Mouse (Mus musculus) limb, embryonic 12.5 days (tissue): Measurements from ENCODE around the gene Fmod. TPM values are rescaled to one million over a fixed set of nuclear protein-coding genes. Genes with fewer than 3 reads are reported as not detected.

Experiments used
- ATAC-seq: fragments of 200-750 bp; cut with Nextera tagmentation; 2 replicates; pipeline ENCODE4 v1.8.0; 2017; ENCODE audit warnings: low read depth, moderate TSS enrichment; ENCODE audit not compliant: insufficient number of reproducible peaks, insufficient read depth, low FRiP score, low TSS enrichment
- H3K27ac ChIP-seq: fragments of 300-500 bp; sonication (generic); 2 replicates; pipeline ENCODE4 v1.5.1; 2016; ENCODE audit warnings: mild to moderate bottlenecking, moderate library complexity
- H3K27me3 ChIP-seq: fragments of 300-500 bp; sonication (generic); 2 replicates; pipeline ENCODE4 v1.6.1; 2016; ENCODE audit warnings: mild to moderate bottlenecking, moderate library complexity
- H3K36me3 ChIP-seq: fragments of 300-500 bp; sonication (generic); 2 replicates; pipeline ENCODE4 v1.6.1; 2016; ENCODE audit warnings: mild to moderate bottlenecking, moderate library complexity
- H3K4me1 ChIP-seq: fragments of 300-500 bp; sonication (generic); replicated peaks from 2 replicates; pipeline ENCODE4 v1.6.1; 2016
- H3K4me2 ChIP-seq: fragments of 300-500 bp; sonication (generic); 2 replicates; pipeline ENCODE4 v1.6.1; 2016; ENCODE audit warnings: mild to moderate bottlenecking, moderate library complexity
- H3K4me3 ChIP-seq: fragments of 300-500 bp; sonication (generic); replicated peaks from 2 replicates; pipeline ENCODE4 v1.5.1; 2016; ENCODE audit warnings: mild to moderate bottlenecking
- H3K9ac ChIP-seq: fragments of 300-500 bp; sonication (generic); replicated peaks from 2 replicates; pipeline ENCODE4 v1.6.1; 2016; ENCODE audit warnings: mild to moderate bottlenecking, moderate library complexity
- H3K9me3 ChIP-seq: fragments of 300-500 bp; sonication (generic); 2 replicates; pipeline ENCODE4 v1.6.1; 2016; ENCODE audit warnings: mild to moderate bottlenecking, moderate library complexity
- WGBS: fragments of 180-500 bp; shearing (Covaris S2); methylation state at CpG from one replicate; pipeline ENCODE4 v1.1.7; 2016; 5-methylcytosine and 5-hydroxymethylcytosine counted together
- polyA plus RNA-seq: library from polyadenylated mRNA; unstranded; fragments of >200 nt; fragmentation: Nextera tagmentation; extraction: Ambion mirVana; gene quantifications from 2 replicates; pipeline ENCODE4 v1.2.1, GENCODE M21; 2016

Fmod gene
- polyA plus RNA-seq, 1 experiment from 2014 or later: 12.6 TPM

GRCm38 (mm10) chr1:134097080-134097855 is 60.2 kb downstream of the Fmod start:
- Histone ChIP-seq H3K4me3 (no peak overlapping the region), H3K4me1 (peaks cover 49% of the 10 kb centered on the region), H3K9me3 (no peaks in the 10 kb centered on the region), H3K4me2 (no peak overlapping the region), H3K27ac (no peak overlapping the region), H3K27me3 (no peaks in the 10 kb centered on the region), H3K9ac (no peak overlapping the region), H3K36me3 (no peaks in the 10 kb centered on the region)
- WGBS: 94% methylated on average over 7 of the region's 7 CpGs
- no peak for ATAC-seq

Other genes starting within 250 kb of the Fmod start
- gene Atp2b4, start 236.2 kb upstream of the Fmod start, polyA plus RNA-seq: 8.5 and 9.4 TPM in 2 replicates
- gene Optc, start 129.3 kb upstream of the Fmod start, polyA plus RNA-seq: 0.27 and 0.41 TPM in 2 replicates
- 2.0 and 3.2 TPM in 2 replicates for gene Prelp, start 115.8 kb upstream of the Fmod start, polyA plus RNA-seq
- 26.7 and 28.1 TPM in 2 replicates for gene Btg2, start 41.9 kb downstream of the Fmod start, polyA plus RNA-seq
- gene Chit1, start 74.0 kb downstream of the Fmod start, polyA plus RNA-seq: not detected in 2 replicates
- gene Chil1, start 144.9 kb downstream of the Fmod start, polyA plus RNA-seq: 4.3 and 4.4 TPM in 2 replicates
- 38.8 and 41.9 TPM in 2 replicates for gene Mybph, start 156.2 kb downstream of the Fmod start, polyA plus RNA-seq
- 1.5 and 3.0 TPM in 2 replicates for gene Adora1, start 198.2 kb downstream of the Fmod start, polyA plus RNA-seq